7 mouse cellular contexts compared by ENCODE assay signal in the genomic region with DNA sequence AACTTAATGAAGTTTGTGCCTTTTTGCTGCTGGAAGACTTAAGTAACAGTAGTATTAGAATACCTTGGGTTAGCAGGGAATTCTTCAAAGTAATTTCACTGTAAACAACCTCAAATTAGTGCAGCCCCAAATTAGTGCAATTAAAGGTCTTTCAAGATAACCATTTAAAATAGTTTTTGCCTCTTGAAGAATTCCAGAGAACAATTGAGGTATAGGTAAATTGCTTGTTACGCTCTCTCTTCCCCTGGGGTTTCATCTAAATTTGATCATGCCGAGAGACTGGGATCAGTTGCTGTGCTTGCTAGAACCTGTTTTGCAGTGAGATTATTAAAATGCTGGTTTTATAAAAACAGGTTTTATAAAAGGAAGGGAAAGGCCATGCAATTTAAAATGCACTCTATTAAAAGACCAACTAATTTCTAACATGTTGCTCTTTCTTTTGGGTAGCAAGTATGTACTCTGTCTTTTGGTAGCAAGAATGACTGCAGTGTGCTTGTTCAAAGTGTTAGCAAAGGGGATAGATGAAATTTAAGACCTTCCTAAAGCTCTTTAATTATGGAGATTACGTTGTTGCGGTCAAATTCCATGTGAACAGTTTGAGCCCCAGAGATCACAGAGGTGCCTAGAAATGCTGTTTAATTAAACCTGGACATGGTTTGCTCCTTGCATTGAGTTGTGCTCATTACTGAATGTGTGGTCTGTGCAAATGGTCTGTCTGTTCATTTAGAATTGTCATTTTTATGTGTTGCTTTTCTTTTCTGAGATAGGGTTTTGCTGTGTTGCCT. TPM values are rescaled to one million over a fixed set of nuclear protein-coding genes. Genes with fewer than 3 reads are reported as not detected.
DNase-seq lines count a peak whose midpoint lies in the region; ATAC-seq lines count a peak whose summit lies in the region.

No protein-coding gene starts in this region.

- no peak overlapping the region for H3K27ac ChIP-seq in lung, embryonic 16.5 days (ENCODE audit: low read length)
- no peak overlapping the region for H3K27ac ChIP-seq in forebrain, embryonic 10.5 days
- no peak overlapping the region for H3K27ac ChIP-seq in limb, embryonic 10.5 days
- H3K27ac ChIP-seq in stomach, embryonic 14.5 days (ENCODE audit: low read length), result no peak overlapping the region

- no peaks in the 10 kb centered on the region for H3K27me3 ChIP-seq in lung, embryonic 16.5 days (ENCODE audit: control insufficient read depth, insufficient read depth, low read depth, low read length)
- H3K27me3 ChIP-seq in forebrain, embryonic 10.5 days (ENCODE audit: poor library complexity, severe bottlenecking), result no peaks in the 10 kb centered on the region
- no peaks in the 10 kb centered on the region for H3K27me3 ChIP-seq in limb, embryonic 10.5 days (ENCODE audit: low read depth, poor library complexity, severe bottlenecking)
- H3K27me3 ChIP-seq in stomach, embryonic 14.5 days (ENCODE audit: control insufficient read depth, insufficient read depth, low read length), result no peaks in the 10 kb centered on the region

- peak overlapping the region; percentile 81 for H3K4me2 ChIP-seq in lung, embryonic 16.5 days (ENCODE audit: low read depth, low read length)
- peak overlapping the region; percentile 77 for H3K4me2 ChIP-seq in stomach, embryonic 14.5 days (replicated peaks; ENCODE audit: low read depth, low read length)

- peak overlapping the region; percentile 99 for H3K4me3 ChIP-seq in lung, embryonic 16.5 days (ENCODE audit: low read length)
- H3K4me3 ChIP-seq in forebrain, embryonic 10.5 days, result peak overlapping the region; percentile 99
- peak overlapping the region; percentile 71 for H3K4me3 ChIP-seq in limb, embryonic 10.5 days
- H3K4me3 ChIP-seq in stomach, embryonic 14.5 days (ENCODE audit: low read depth, low read length), result peak overlapping the region; percentile 89

- H3K9me3 ChIP-seq in lung, embryonic 16.5 days (ENCODE audit: control insufficient read depth, low read length), result no peaks in the 10 kb centered on the region
- no peaks in the 10 kb centered on the region for H3K9me3 ChIP-seq in forebrain, embryonic 10.5 days
- no peaks in the 10 kb centered on the region for H3K9me3 ChIP-seq in limb, embryonic 10.5 days (replicated peaks)
- H3K9me3 ChIP-seq in stomach, embryonic 14.5 days (ENCODE audit: control insufficient read depth, low read depth, low read length), result no peaks in the 10 kb centered on the region

- H3K36me3 ChIP-seq in lung, embryonic 16.5 days (ENCODE audit: control insufficient read depth, insufficient read depth, low read length), result no peaks in the 10 kb centered on the region
- no peaks in the 10 kb centered on the region for H3K36me3 ChIP-seq in forebrain, embryonic 10.5 days (replicated peaks)
- H3K36me3 ChIP-seq in limb, embryonic 10.5 days, result no peaks in the 10 kb centered on the region
- no peaks in the 10 kb centered on the region for H3K36me3 ChIP-seq in stomach, embryonic 14.5 days (ENCODE audit: control insufficient read depth, insufficient read depth, low read length)

- WGBS in lung, embryonic 16.5 days, result 74% methylated on average over 4 of the region's 4 CpGs
- 43% methylated on average over 4 of the region's 4 CpGs for WGBS in forebrain, embryonic 10.5 days
- 22% methylated on average over 4 of the region's 4 CpGs for WGBS in limb, embryonic 10.5 days
- 67% methylated on average over 4 of the region's 4 CpGs for WGBS in stomach, embryonic 14.5 days

- peaks cover 9% of the 10 kb centered on the region for H3K4me1 ChIP-seq in lung, embryonic 16.5 days (replicated peaks; ENCODE audit: control insufficient read depth, insufficient read depth, low read length)
- H3K4me1 ChIP-seq in forebrain, embryonic 10.5 days, result peaks cover 21% of the 10 kb centered on the region
- peaks cover 12% of the 10 kb centered on the region for H3K4me1 ChIP-seq in limb, embryonic 10.5 days
- 0 out of 2 replicates have a peak, but pooled peaks cover 5% of the 10 kb centered on the region for H3K4me1 ChIP-seq in stomach, embryonic 14.5 days (ENCODE audit: control insufficient read depth, insufficient read depth, low read length)

- H3K9ac ChIP-seq in lung, embryonic 16.5 days (ENCODE audit: low read length), result peak overlapping the region; percentile 97
- peak overlapping the region; percentile 91; the same call in 1 of the 2 replicates for H3K9ac ChIP-seq in stomach, embryonic 14.5 days (replicated peaks; ENCODE audit: low read depth, low read length)

- no peak for ATAC-seq in lung, embryonic 16.5 days (ENCODE audit: low read depth)
- ATAC-seq in stomach, embryonic 14.5 days (ENCODE audit: insufficient number of reproducible peaks, insufficient read depth, low FRiP score, low read depth), result no peak

- DNase-seq in lung, postnatal 4 days, result no peak
- DNase-seq in forebrain, embryonic 10.5 days (ENCODE audit: extremely low spot score, low spot score), result no peak
- no peak for DNase-seq in limb, embryonic 10.5 days (ENCODE audit: low spot score)
- DNase-seq in cerebellum, adult 11-12 months, result no peak
- DNase-seq in frontal cortex, postnatal 14 days (ENCODE audit: low spot score in 2 of 2), result no peak

RNA-seq across cellular contexts. Expression of a gene that starts 1.7 kb away (rescaled TPM):
- polyA plus RNA-seq in lung, embryonic 16.5 days (2015; fragmentation: Nextera tagmentation; extraction: Ambion mirVana), result 8.1 and 8.9 TPM in 2 replicates
- polyA plus RNA-seq in forebrain, embryonic 10.5 days (2016; fragmentation: Nextera tagmentation; extraction: Ambion mirVana), result 7.3 and 8.2 TPM in 2 replicates
- polyA plus RNA-seq in limb, embryonic 10.5 days (2016; fragmentation: Nextera tagmentation; extraction: Ambion mirVana), result 6.9 and 8.9 TPM in 2 replicates
- polyA plus RNA-seq in stomach, embryonic 14.5 days (2014; fragmentation: Nextera tagmentation; extraction: Ambion mirVana), result 9.4 and 9.8 TPM in 2 replicates
